Comparison of ENCODE assay signal across 9 mouse cellular contexts in genomic region chr8:90829825-90830224, GRCm38 (mm10). TPM values are rescaled to one million over a fixed set of nuclear protein-coding genes. Genes with fewer than 3 reads are reported as not detected.
DNase-seq lines count a peak whose midpoint lies in the region; ATAC-seq lines count a peak whose summit lies in the region.
"Had no signal": no experiment of that assay in that cellular context is flagged by ENCODE, and none has a peak within 500 bp of the region (broad histone marks: within the 10 kb centered on the region; RNA-seq: fewer than 3 reads in every experiment).

No protein-coding gene starts in this region.

- no peak overlapping the region for H3K9ac ChIP-seq in heart, embryonic 12.5 days
- no peak overlapping the region for H3K9ac ChIP-seq in embryonic facial prominence, embryonic 13.5 days
- no peak overlapping the region for H3K9ac ChIP-seq in liver, embryonic 15.5 days

- intact Hi-C loops in gastrocnemius, postnatal 14 days (cut with DNase I; ENCODE audit: low total_unique reads), result loop anchor here (5.0 to 10.0 kb wide), 3 partner anchors 47 to 185 kb away; no protein-coding TSS in a partner anchor

- H3K4me2 ChIP-seq in heart, embryonic 12.5 days, result peak overlapping the region; percentile 81; the same call in 1 of the 2 replicates
- peak overlapping the region; percentile 77 for H3K4me2 ChIP-seq in embryonic facial prominence, embryonic 13.5 days
- peak overlapping the region; percentile 78 for H3K4me2 ChIP-seq in liver, embryonic 15.5 days

- WGBS in heart, embryonic 12.5 days, result 62% methylated on average over 1 of the region's 1 CpGs
- 80% methylated on average over 1 of the region's 1 CpGs for WGBS in embryonic facial prominence, embryonic 13.5 days
- WGBS in liver, embryonic 15.5 days (ENCODE audit: insufficient replicate concordance), result 50% methylated on average over 1 of the region's 1 CpGs

- no peak for DNase-seq in heart, postnatal 4 days
- peak; percentile 35 for DNase-seq in A20 (ENCODE audit: low read depth, low spot score)
- DNase-seq in urinary bladder, adult 18-20 months (ENCODE audit: low spot score in 2 of 2), result no peak
- DNase-seq in gastrocnemius, postnatal 14 days, result no peak
- DNase-seq in cerebellum, adult 8-10 months, result no peak

- ATAC-seq in heart, embryonic 12.5 days (ENCODE audit: insufficient number of reproducible peaks, low FRiP score), result no peak
- ATAC-seq in embryonic facial prominence, embryonic 13.5 days (ENCODE audit: insufficient number of reproducible peaks, insufficient read depth, low FRiP score, low TSS enrichment, low read depth), result no peak
- peak; percentile 24; the same call in 1 of the 2 replicates for ATAC-seq in liver, embryonic 15.5 days (ENCODE audit: insufficient read depth)

- peaks cover 11% of the 10 kb centered on the region; the same call in 1 of the 2 replicates for H3K4me1 ChIP-seq in heart, embryonic 12.5 days (replicated peaks)
- peaks cover 25% of the 10 kb centered on the region for H3K4me1 ChIP-seq in embryonic facial prominence, embryonic 13.5 days
- H3K4me1 ChIP-seq in liver, embryonic 15.5 days (replicated peaks), result peaks cover 25% of the 10 kb centered on the region

- H3K36me3 ChIP-seq in heart, embryonic 12.5 days, result no peaks in the 10 kb centered on the region
- no peaks in the 10 kb centered on the region for H3K36me3 ChIP-seq in embryonic facial prominence, embryonic 13.5 days
- H3K36me3 ChIP-seq in liver, embryonic 15.5 days (replicated peaks), result no peaks in the 10 kb centered on the region

- H3K27ac ChIP-seq in heart, embryonic 12.5 days (ENCODE audit: poor library complexity, severe bottlenecking), result no peak overlapping the region
- H3K27ac ChIP-seq in embryonic facial prominence, embryonic 13.5 days, result peak overlapping the region; percentile 82; the same call in 1 of the 2 replicates
- no peak overlapping the region for H3K27ac ChIP-seq in liver, embryonic 15.5 days (replicated peaks)

- no peaks in the 10 kb centered on the region for H3K27me3 ChIP-seq in heart, embryonic 12.5 days (replicated peaks)
- no peaks in the 10 kb centered on the region for H3K27me3 ChIP-seq in embryonic facial prominence, embryonic 13.5 days
- H3K27me3 ChIP-seq in liver, embryonic 15.5 days, result no peaks in the 10 kb centered on the region

- H3K9me3 ChIP-seq in heart, embryonic 12.5 days (replicated peaks), result no peaks in the 10 kb centered on the region
- H3K9me3 ChIP-seq in embryonic facial prominence, embryonic 13.5 days, result no peaks in the 10 kb centered on the region
- no peaks in the 10 kb centered on the region for H3K9me3 ChIP-seq in liver, embryonic 15.5 days (replicated peaks)

- no peak overlapping the region for H3K4me3 ChIP-seq in heart, embryonic 12.5 days
- H3K4me3 ChIP-seq in embryonic facial prominence, embryonic 13.5 days, result peak overlapping the region; percentile 58; the same call in 1 of the 2 replicates
- peak overlapping the region; percentile 57 for H3K4me3 ChIP-seq in liver, embryonic 15.5 days (replicated peaks)

RNA-seq across cellular contexts. Expression of gene Chd9, which starts 1.7 kb away (rescaled TPM):
- 53.5 and 56.3 TPM in 2 replicates for polyA plus RNA-seq in heart, embryonic 12.5 days (2016; fragmentation: Nextera tagmentation; extraction: Ambion mirVana)
- 10 to 100 TPM; 40.7 to 43.4 TPM for total RNA-seq in heart, postnatal 4 days (2021)
- 95.1 and 108 TPM in 2 replicates for polyA plus RNA-seq in embryonic facial prominence, embryonic 13.5 days (2015; fragmentation: Nextera tagmentation; extraction: Ambion mirVana)
- polyA plus RNA-seq in liver, embryonic 15.5 days (2015; fragmentation: Nextera tagmentation; extraction: Ambion mirVana), result 13.2 and 13.3 TPM in 2 replicates
- 10 to 100 TPM; 41.1 to 76.7 TPM for total RNA-seq in gastrocnemius, postnatal 14 days (2021)

RNA-seq across cellular contexts. Expression of gene Gm19935, which starts 12.6 kb away (rescaled TPM):
- polyA plus RNA-seq in heart, embryonic 12.5 days (2016; fragmentation: Nextera tagmentation; extraction: Ambion mirVana), result not detected in 2 replicates
- total RNA-seq in heart, postnatal 4 days (2021), result not detected
- 0.37 TPM in 1 of 2 replicates, not detected in the other for polyA plus RNA-seq in embryonic facial prominence, embryonic 13.5 days (2015; fragmentation: Nextera tagmentation; extraction: Ambion mirVana)
- not detected in 2 replicates for polyA plus RNA-seq in liver, embryonic 15.5 days (2015; fragmentation: Nextera tagmentation; extraction: Ambion mirVana)
- total RNA-seq in gastrocnemius, postnatal 14 days (2021), result not detected
- total RNA-seq: neutrophil, adult 5-6 weeks had no signal
